Mouse (Mus musculus): Measurements from ENCODE around the gene Ms4a4b.

- TF ChIP-seq CTCF (IDR thresholded peaks at IDR 0.05 in 2 of 3, conservative IDR thresholded peaks at IDR 0.05 in 1 of 3; ENCODE audit: control insufficient read depth in 1 of 3, insufficient read depth in 1 of 3, low read depth in 2 of 3, low read length in 3 of 3, poor library complexity in 1 of 3, severe bottlenecking in 1 of 3) = no peak
- no peak for TF ChIP-seq NELFE (IDR thresholded peaks at IDR 0.05; ENCODE audit: low read depth, low read length)
- TF ChIP-seq MAZ (IDR thresholded peaks at IDR 0.05; ENCODE audit: low read depth, low read length) = no peak
- no peak for TF ChIP-seq HCFC1 (IDR thresholded peaks at IDR 0.05; ENCODE audit: low read depth, low read length)
- no peak for TF ChIP-seq ZKSCAN1 (IDR thresholded peaks at IDR 0.05; ENCODE audit: low read depth, low read length)
- no peak for TF ChIP-seq POLR2AphosphoS2 (IDR thresholded peaks at IDR 0.05; ENCODE audit: low read length)
- TF ChIP-seq MAX (IDR thresholded peaks at IDR 0.05; ENCODE audit: low read length) = no peak
- no peak for TF ChIP-seq E2F4 (IDR thresholded peaks at IDR 0.05; ENCODE audit: borderline replicate concordance, low read depth, low read length)
- TF ChIP-seq POLR2A (IDR thresholded peaks at IDR 0.05; ENCODE audit: control insufficient read depth in 1 of 2, insufficient read depth in 1 of 2, low read depth in 1 of 2, low read length in 2 of 2, poor library complexity in 1 of 2) = no peak
- no peak for TF ChIP-seq RCOR1 (IDR thresholded peaks at IDR 0.05; ENCODE audit: low read depth, low read length)
Observed at GRCm38 (mm10) chr19:11513458-11513857, 70.1 kb downstream of the Ms4a4b start.

Measured in MEL (cell line).